Mouse (Mus musculus): Measurements from ENCODE around the gene Ostf1. TPM values are rescaled to one million over a fixed set of nuclear protein-coding genes. Genes with fewer than 3 reads are reported as not detected.

Ostf1 gene
- polyA plus RNA-seq, 1 experiment from 2014 or later = 114 TPM

- Histone ChIP-seq H3K9ac (no peak overlapping the region), H3K4me2 (no peak overlapping the region), H3K27me3 (no peaks in the 10 kb centered on the region), H3K4me1 (0 out of 2 replicates have a peak, but pooled peaks cover 6% of the 10 kb centered on the region), H3K4me3 (replicated peaks) (no peak overlapping the region), H3K9me3 (replicated peaks) (no peaks in the 10 kb centered on the region), H3K36me3 (peaks cover 3% of the 10 kb centered on the region; the same call in 1 of the 2 replicates), H3K27ac (no peak overlapping the region)
- WGBS = 70% methylated on average over 4 of the region's 4 CpGs
- no peak for ATAC-seq (replicated peaks; ENCODE audit: low FRiP score)
Measured at GRCm38 (mm10) chr19:18643411-18643810, 11.8 kb upstream of the Ostf1 start.

GRCm38 (mm10) chr19:18641001-18641400 lies 9.4 kb upstream of the Ostf1 start:
- 51% methylated on average over 4 of the region's 4 CpGs for WGBS
- H3K27ac ChIP-seq = no peak overlapping the region

GRCm38 (mm10) chr19:18639552-18639951 lies 7.9 kb upstream of the Ostf1 start:
- Histone ChIP-seq H3K4me1 (0 out of 2 replicates have a peak, but pooled peaks cover 6% of the 10 kb centered on the region), H3K9me3 (replicated peaks) (no peaks in the 10 kb centered on the region), H3K36me3 (peaks cover 3% of the 10 kb centered on the region; the same call in 1 of the 2 replicates), H3K27me3 (no peaks in the 10 kb centered on the region), H3K4me3 (replicated peaks) (no peak overlapping the region), H3K27ac (no peak overlapping the region), H3K9ac (no peak overlapping the region), H3K4me2 (no peak overlapping the region)
- WGBS = 27% methylated on average over 2 of the region's 2 CpGs
- no peak for ATAC-seq (replicated peaks; ENCODE audit: low FRiP score)

More at GRCm38 (mm10) chr19:18641001-18641400, 9.4 kb upstream of the Ostf1 start:
- Histone ChIP-seq H3K4me3 (replicated peaks) (no peak overlapping the region), H3K9me3 (replicated peaks) (no peaks in the 10 kb centered on the region), H3K4me1 (0 out of 2 replicates have a peak, but pooled peaks cover 6% of the 10 kb centered on the region), H3K27me3 (no peaks in the 10 kb centered on the region), H3K4me2 (no peak overlapping the region), H3K36me3 (peaks cover 3% of the 10 kb centered on the region; the same call in 1 of the 2 replicates), H3K9ac (no peak overlapping the region)
- ATAC-seq (replicated peaks; ENCODE audit: low FRiP score) = 0 out of 2 replicates have a peak, but pooled peaks have one; percentile 41

DNA sequence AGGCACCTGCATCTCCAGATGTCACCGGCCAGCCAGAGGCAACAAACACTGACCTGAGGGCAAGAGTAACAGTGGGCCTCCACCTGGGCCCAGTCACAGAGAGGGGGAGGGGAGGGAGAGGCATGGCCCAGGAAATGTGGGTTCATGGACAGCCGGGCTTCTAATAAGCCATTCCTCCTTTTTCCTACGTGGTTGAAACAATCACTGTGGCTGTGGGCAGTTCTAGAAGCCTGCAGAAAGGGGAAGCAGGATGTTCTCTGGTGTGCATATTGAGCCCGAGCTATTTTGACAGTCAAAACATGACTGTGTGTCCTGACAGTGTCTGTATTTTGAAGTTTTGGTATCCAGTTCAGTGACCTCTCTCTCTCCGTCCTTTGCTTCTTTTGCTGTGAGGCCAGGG lies 7.3 kb upstream of the Ostf1 start:
- Histone ChIP-seq H3K27me3 (no peaks in the 10 kb centered on the region), H3K9ac (no peak overlapping the region), H3K4me3 (replicated peaks) (no peak overlapping the region), H3K9me3 (replicated peaks) (no peaks in the 10 kb centered on the region), H3K4me2 (no peak overlapping the region), H3K27ac (no peak overlapping the region), H3K4me1 (0 out of 2 replicates have a peak, but pooled peaks cover 6% of the 10 kb centered on the region), H3K36me3 (peaks cover 3% of the 10 kb centered on the region; the same call in 1 of the 2 replicates)
- WGBS = 51% methylated on average over 5 of the region's 5 CpGs
- ATAC-seq (replicated peaks; ENCODE audit: low FRiP score) = no peak

GRCm38 (mm10) chr19:18637954-18638353 lies 6.3 kb upstream of the Ostf1 start:
- no peak overlapping the region for H3K4me2 ChIP-seq
- peaks cover 3% of the 10 kb centered on the region; the same call in 1 of the 2 replicates for H3K36me3 ChIP-seq
- H3K27ac ChIP-seq = no peak overlapping the region
- ATAC-seq (replicated peaks; ENCODE audit: low FRiP score) = no peak
- H3K4me1 ChIP-seq = 0 out of 2 replicates have a peak, but pooled peaks cover 8% of the 10 kb centered on the region
- H3K9me3 ChIP-seq (replicated peaks) = no peaks in the 10 kb centered on the region
- no peak overlapping the region for H3K4me3 ChIP-seq (replicated peaks)
- H3K27me3 ChIP-seq = no peaks in the 10 kb centered on the region
- 85% methylated on average over 5 of the region's 5 CpGs for WGBS
- no peak overlapping the region for H3K9ac ChIP-seq

DNA sequence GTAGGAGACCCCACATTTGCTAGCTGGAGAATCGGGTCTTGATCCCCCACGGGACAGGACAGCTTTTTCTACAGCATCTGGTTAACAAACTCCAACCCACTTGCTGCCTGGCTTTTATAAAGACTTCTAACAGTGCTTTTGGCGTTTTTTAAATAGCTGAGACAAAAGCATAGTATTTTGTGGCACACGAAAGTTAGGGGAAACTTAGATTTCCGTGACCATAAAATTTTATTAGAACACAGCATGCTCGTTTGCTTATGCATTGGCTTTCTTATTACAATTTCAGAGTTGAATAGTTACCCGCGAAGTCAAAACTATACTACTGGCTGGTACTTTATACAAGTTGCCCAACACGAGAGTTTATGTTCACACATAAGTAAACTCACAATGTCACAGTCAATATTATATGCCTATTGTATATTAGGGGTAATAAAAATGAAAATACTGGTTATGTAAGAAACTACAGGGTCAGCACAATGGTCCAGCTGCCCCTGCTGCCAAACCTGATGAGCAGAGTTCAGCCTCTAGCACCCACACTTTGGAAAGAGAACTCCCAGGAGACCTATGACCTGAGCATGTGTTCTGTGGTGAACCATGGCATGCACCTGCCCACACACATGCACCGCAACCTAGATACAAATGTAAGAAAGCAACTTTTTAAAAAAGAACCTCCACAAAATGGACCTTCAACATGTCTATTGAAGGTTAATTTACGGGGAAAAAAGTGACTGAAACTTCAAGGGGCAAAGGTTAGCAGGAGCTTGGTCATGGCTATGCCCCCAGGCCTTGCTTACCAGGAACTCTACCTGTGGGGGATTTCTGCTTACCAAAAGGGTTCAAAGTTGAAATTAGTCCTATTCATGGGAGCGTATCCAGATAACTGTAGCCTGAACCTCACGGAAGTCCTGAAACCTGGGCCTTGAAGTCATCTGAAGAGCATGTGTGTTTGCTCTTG lies 885 bp upstream of the Ostf1 start:
- ATAC-seq (replicated peaks; ENCODE audit: low FRiP score) = no peak
- Histone ChIP-seq H3K4me3 (replicated peaks) (peak overlapping the region; percentile 93), H3K9ac (peak overlapping the region; percentile 89), H3K4me2 (peak overlapping the region; percentile 70), H3K27me3 (no peaks in the 10 kb centered on the region), H3K27ac (peak overlapping the region; percentile 95; the same call in 1 of the 2 replicates), H3K9me3 (replicated peaks) (no peaks in the 10 kb centered on the region), H3K4me1 (peaks cover 29% of the 10 kb centered on the region), H3K36me3 (no peaks in the 10 kb centered on the region)
- 58% methylated on average over 13 of the region's 13 CpGs for WGBS

DNA sequence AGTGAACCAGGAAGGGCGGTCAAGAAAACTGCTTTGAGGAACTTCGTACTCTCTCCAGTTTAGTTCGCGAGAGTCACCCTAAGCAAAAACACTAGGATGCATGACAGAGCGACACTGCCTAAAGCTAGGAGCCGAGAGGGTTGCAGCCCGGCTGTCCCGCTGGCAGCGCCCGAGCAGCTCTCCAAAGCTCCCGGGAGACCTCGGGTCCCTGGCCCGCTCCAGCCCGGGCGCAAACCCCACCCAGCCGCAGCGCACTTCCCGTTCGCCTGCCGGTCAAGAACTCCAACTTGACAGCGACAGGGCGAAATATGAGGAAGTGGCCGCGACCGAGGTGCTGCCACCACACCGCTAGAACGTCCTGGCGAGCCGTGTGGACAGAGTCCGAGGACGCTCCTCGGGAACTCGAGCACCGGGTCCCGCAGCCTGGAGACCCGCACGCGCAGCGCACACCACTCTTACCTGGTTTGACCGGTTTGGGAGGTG lies 421 bp downstream of the Ostf1 start:
- peak overlapping the region; percentile 95 for H3K27ac ChIP-seq
- peaks cover 32% of the 10 kb centered on the region for H3K4me1 ChIP-seq
- H3K4me2 ChIP-seq = peak overlapping the region; percentile 70
- no peaks in the 10 kb centered on the region for H3K27me3 ChIP-seq
- peak; percentile 69 for ATAC-seq (replicated peaks; ENCODE audit: low FRiP score)
- H3K36me3 ChIP-seq = no peaks in the 10 kb centered on the region
- peak overlapping the region; percentile 89 for H3K9ac ChIP-seq
- H3K4me3 ChIP-seq (replicated peaks) = peak overlapping the region; percentile 93
- H3K9me3 ChIP-seq (replicated peaks) = no peaks in the 10 kb centered on the region
- WGBS = under 1% methylated on average over 34 of the region's 40 CpGs

DNA sequence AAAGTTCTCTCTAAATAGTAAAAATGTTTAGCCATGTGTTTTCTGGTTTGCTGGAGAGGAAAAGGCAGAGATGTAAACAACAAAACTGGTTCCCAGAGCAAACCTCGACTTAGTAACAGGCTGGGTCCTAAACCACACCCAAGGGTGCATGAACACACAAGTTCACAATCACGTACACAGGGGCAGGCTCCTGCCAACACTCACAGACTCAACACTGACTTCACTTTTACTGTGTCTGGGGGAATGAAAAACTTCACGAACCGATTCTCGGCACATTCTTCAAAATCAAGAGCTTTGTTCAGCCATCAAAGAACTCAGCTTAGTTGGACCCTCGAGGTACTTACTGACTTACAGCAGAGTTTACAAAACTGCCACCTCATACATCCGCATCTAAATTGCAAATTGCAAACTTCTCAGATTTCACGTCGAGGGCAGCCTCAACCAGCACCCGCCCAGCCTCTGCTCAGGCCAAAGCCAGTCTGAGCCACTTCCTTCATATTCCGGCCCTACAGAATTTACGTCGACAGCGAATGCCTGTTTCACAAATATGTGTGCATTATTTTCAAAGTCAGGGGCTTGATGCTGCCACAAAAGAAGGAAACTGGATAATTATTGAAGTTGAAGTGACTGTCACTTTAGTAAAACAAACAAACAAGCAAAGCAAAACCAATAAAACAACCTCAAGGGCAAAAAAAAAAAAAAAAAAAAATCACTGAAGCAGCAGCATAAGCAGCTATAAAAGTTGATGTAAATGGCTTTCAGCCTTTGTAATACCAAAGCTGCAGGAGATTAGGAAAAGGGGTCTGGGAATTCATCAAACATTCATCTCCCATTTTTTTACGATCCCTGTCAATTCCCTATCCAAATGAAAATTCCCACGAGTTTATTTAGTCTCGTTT lies 1.2 kb downstream of the Ostf1 start:
- H3K9ac ChIP-seq = peak overlapping the region; percentile 89
- peak overlapping the region; percentile 70 for H3K4me2 ChIP-seq
- no peaks in the 10 kb centered on the region for H3K9me3 ChIP-seq (replicated peaks)
- 7% methylated on average over 17 of the region's 17 CpGs for WGBS
- peak overlapping the region; percentile 95 for H3K27ac ChIP-seq
- H3K27me3 ChIP-seq = no peaks in the 10 kb centered on the region
- ATAC-seq (replicated peaks; ENCODE audit: low FRiP score) = no peak; the same call in 1 of the 2 replicates
- H3K4me1 ChIP-seq = peaks cover 34% of the 10 kb centered on the region
- H3K36me3 ChIP-seq = no peaks in the 10 kb centered on the region
- H3K4me3 ChIP-seq (replicated peaks) = peak overlapping the region; percentile 93

GRCm38 (mm10) chr19:18629589-18629988 lies 2.0 kb downstream of the Ostf1 start:
- peaks cover 34% of the 10 kb centered on the region for H3K4me1 ChIP-seq
- peak overlapping the region; percentile 95 for H3K27ac ChIP-seq
- ATAC-seq (replicated peaks; ENCODE audit: low FRiP score) = no peak; the same call in 1 of the 2 replicates
- H3K4me3 ChIP-seq (replicated peaks) = peak overlapping the region; percentile 93; the same call in 1 of the 2 replicates
- peak overlapping the region; percentile 70 for H3K4me2 ChIP-seq
- 78% methylated on average over 1 of the region's 1 CpGs for WGBS
- no peaks in the 10 kb centered on the region for H3K36me3 ChIP-seq
- H3K9me3 ChIP-seq (replicated peaks) = no peaks in the 10 kb centered on the region
- H3K27me3 ChIP-seq = no peaks in the 10 kb centered on the region
- H3K9ac ChIP-seq = no peak overlapping the region

DNA sequence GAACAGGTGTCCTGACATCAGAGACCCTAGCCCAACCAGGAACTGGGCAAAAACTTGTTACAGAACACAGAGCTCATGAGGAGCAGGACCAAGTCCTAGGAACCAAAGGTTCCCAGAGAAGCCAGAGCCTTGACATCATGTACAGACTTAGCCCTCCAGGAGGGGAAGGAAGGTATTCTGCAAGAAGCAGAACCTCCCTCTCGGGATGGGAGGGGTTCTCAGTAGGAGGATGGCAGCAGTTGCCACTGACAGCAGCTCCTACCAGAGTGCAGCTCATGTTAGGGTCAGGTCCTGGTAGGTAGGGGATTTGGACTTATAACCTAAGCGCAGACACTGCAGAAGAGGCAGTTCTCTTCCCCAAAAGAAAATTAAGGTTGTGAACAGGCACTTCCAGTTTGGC lies 7.7 kb downstream of the Ostf1 start:
- Histone ChIP-seq H3K4me3 (replicated peaks) (no peak overlapping the region), H3K9ac (no peak overlapping the region), H3K4me1 (peaks cover 12% of the 10 kb centered on the region; the same call in 1 of the 2 replicates), H3K36me3 (no peaks in the 10 kb centered on the region), H3K9me3 (replicated peaks) (no peaks in the 10 kb centered on the region), H3K27me3 (no peaks in the 10 kb centered on the region), H3K4me2 (no peak overlapping the region), H3K27ac (no peak overlapping the region)
- WGBS = 65% methylated on average over 2 of the region's 2 CpGs
- ATAC-seq (replicated peaks; ENCODE audit: low FRiP score) = no peak

GRCm38 (mm10) chr19:18619691-18620090 lies 11.9 kb downstream of the Ostf1 start:
- Histone ChIP-seq H3K27ac (no peak overlapping the region), H3K4me1 (peaks cover 12% of the 10 kb centered on the region; the same call in 1 of the 2 replicates), H3K4me3 (replicated peaks) (no peak overlapping the region), H3K27me3 (no peaks in the 10 kb centered on the region), H3K4me2 (no peak overlapping the region), H3K9ac (no peak overlapping the region), H3K36me3 (no peaks in the 10 kb centered on the region), H3K9me3 (replicated peaks) (no peaks in the 10 kb centered on the region)
- no peak for ATAC-seq (replicated peaks; ENCODE audit: low FRiP score)
- WGBS = 85% methylated on average over 1 of the region's 1 CpGs

Data from kidney, embryonic 15.5 days (tissue).